Mouse (Mus musculus) layer of hippocampus, adult 6 months (tissue): Measurements from ENCODE around the gene Gm21969. TPM values are rescaled to one million over a fixed set of nuclear protein-coding genes. Genes with fewer than 3 reads are reported as not detected.

Experiments used
- long read RNA-seq, 2 experiments: library from polyadenylated mRNA; unstranded; transcript quantifications; one replicate each; pipeline ENCODE4 v2.0.0; 2019 to 2020
- microRNA-seq: library from miRNA; unstranded; fragments of <30 nt; microRNA quantifications from one replicate; pipeline ENCODE4 v1.2.0, GENCODE M21; 2020
- polyA plus RNA-seq: library from polyadenylated mRNA; unstranded; fragments of <200 nt; fragmentation: Nextera tagmentation; gene quantifications from 2 replicates; pipeline ENCODE4 v1.2.3, GENCODE M21; 2021

Gm21969 gene
- not detected in 2 replicates for polyA plus RNA-seq
- long read RNA-seq, experiment 1, partial matches to known transcripts: 0 of 1 reads
- long read RNA-seq, experiment 1, other reads (novel, unspliced or antisense): 1 of 1 reads
- long read RNA-seq, experiment 2: 0 reads

DNA sequence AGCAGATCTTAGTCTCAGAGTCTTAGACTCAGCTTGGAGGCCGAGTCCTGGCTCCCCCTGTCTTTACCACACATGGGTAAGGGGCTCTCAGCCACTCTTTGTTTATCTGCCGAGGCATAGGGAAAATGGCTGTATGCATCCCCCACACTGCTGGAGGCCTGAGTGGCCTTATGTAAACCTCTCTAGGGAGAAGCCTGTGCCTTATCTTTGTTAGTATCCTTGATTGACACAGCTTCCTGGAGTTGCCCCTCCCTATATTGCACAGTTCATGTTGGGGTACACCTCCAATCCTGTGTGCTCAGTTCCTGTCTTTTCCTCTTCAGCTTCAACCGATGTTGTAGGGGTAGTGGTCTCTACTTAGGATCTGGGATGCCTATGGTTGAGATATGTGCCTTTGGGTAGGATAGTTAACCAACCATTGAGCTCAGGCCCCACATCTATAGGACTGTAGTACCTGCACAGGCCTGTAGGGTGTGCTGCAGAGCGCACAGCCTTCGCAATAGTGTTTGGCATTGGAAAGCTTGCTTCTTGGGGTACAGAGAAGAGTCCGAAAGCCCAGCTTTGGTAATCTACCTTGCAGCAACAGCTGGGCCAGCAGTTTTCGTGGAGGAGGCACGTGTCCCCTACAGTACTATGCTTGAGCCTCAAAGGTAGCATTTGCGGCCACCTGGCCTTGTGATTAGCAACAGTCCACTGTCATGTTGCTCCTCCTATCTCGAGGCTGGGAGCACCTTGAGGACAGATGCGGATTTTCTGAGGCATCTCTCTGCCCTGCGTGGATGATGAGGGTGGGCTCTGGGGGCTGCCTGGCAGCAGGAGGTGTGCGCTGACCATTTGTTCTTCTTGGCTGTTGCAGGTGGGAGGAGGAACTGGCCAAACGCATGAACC lies at the start of gene Gm21969:
Gene Gm21969 (plus strand): TSS at position 830 of the 888 bp plus-strand sequence.

GRCm38 (mm10) chr4:139622373-139623282 lies 19.6 kb downstream of the Gm21969 start, which contains the start of gene Aldh4a1:
Gene Aldh4a1, plus strand, starts transcription at chr4:139622866.

DNA sequence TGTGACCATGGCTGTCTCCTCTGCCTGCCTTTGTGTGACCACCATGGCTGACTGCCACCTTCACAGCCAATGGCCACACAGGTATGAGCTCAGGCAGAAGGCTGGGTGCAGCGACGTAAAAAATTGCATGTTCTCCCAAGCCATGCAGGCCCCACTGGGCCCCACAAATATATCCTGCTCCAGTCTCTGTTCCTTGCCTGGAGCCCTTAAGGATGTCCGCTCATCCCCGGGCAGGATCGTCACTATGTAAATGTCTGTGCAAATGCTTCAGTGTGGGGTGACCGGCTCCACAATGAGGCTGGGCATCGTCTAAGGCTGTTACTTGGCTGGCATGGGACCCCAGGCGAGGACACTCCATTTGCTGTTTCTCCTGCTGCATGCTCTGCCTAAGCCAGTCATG lies 50.3 kb downstream of the Gm21969 start, which contains the start of gene Tas1r2:
Gene Tas1r2 (plus strand): TSS at position 301 of the 400 bp plus-strand sequence.

Small RNAs within 50 kb of the gene (microRNA-seq; reads per million reads assigned to microRNA genes)
- not detected for gene Gm25571
- gene Mir7020: 1.5 reads per million

Other genes with a start within 250 kb of the Gm21969 start
- 1.3 TPM in 2 replicates for gene Iffo2, start 72.6 kb upstream of the Gm21969 start, polyA plus RNA-seq
- 14.1 and 18.7 TPM in 2 replicates for gene Aldh4a1, start 19.7 kb downstream of the Gm21969 start, polyA plus RNA-seq
- gene Tas1r2, start 50.4 kb downstream of the Gm21969 start, polyA plus RNA-seq: not detected in 2 replicates
- gene Pax7, start 230.3 kb downstream of the Gm21969 start, polyA plus RNA-seq: not detected in 2 replicates